Mouse (Mus musculus): ENCODE results near the gene Lbhd2. TPM values are rescaled to one million over a fixed set of nuclear protein-coding genes. Genes with fewer than 3 reads are reported as not detected.

Gene Lbhd2
- 1 to 10 TPM; 1.4 to 4.0 TPM for total RNA-seq (2021)

GRCm38 (mm10) chr12:111406622-111407021, at the start of gene Lbhd2:
Gene Lbhd2 (plus strand): TSS chr12:111406809.
- no peak for DNase-seq
- intact Hi-C loops (cut with DNase I) = no loop called here

- intact Hi-C loops (cut with DNase I) = no loop called here
- peak; percentile 71 for DNase-seq
Observed at GRCm38 (mm10) chr12:111360671-111361070, 45.9 kb upstream of the Lbhd2 start.

- intact Hi-C loops (cut with DNase I) = no loop called here
- DNase-seq = no peak
Observed at GRCm38 (mm10) chr12:111361319-111362098, 45.1 kb upstream of the Lbhd2 start.

DNA sequence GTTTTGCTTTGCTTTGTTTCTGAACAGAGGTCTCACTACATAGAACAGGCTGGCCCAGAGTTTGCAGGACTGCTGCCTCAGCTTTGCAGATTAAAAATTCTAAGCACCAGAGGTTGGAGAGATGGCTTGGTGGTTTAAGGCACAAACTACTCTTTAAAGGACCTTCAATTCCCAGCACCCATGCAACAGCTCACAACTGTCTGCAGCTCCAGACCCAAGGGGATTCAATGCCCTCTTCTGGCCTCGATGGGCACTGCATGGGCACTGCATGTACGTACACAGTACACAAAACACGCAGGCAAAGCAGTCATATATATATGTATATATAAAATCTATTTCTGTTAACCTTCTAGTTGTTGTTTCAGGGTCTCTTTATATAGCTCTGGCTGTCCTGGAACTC, 42.4 kb upstream of the Lbhd2 start:
- intact Hi-C loops (cut with DNase I) = no loop called here

GRCm38 (mm10) chr12:111367065-111367464, 39.5 kb upstream of the Lbhd2 start:
- no peak for DNase-seq
- intact Hi-C loops (cut with DNase I) = no loop called here

More for the DNA sequence above, 42.4 kb upstream of the Lbhd2 start:
- no peak for DNase-seq

DNA sequence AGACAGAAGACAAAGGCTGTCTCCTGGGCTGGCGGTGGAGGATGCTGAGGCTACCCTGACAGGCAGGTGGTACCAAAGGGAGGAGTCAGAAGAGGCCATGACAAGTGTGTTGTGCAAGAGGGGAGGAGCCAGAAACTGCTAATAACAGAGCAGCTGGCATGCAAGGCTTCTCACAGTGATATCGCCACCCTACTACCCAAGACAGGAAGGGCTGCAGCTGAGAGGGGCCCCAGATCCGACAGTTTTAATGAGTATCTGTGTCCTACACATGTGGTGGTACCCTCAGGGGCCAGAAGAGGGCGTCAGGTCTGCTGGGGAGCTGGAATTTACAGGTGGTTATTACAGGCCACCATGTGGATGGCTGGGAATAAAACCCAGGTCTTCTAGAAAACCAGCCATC, 36.4 kb upstream of the Lbhd2 start:
- intact Hi-C loops (cut with DNase I) = no loop called here
- DNase-seq = no peak

GRCm38 (mm10) chr12:111371905-111372304, 34.7 kb upstream of the Lbhd2 start:
- no peak for DNase-seq
- intact Hi-C loops (cut with DNase I) = no loop called here

- intact Hi-C loops (cut with DNase I) = no loop called here
Observed at GRCm38 (mm10) chr12:111373411-111373810, 33.2 kb upstream of the Lbhd2 start.

GRCm38 (mm10) chr12:111374727-111375126, 31.9 kb upstream of the Lbhd2 start:
- intact Hi-C loops (cut with DNase I) = no loop called here
- DNase-seq = no peak

More at GRCm38 (mm10) chr12:111373411-111373810, 33.2 kb upstream of the Lbhd2 start:
- no peak for DNase-seq

DNA sequence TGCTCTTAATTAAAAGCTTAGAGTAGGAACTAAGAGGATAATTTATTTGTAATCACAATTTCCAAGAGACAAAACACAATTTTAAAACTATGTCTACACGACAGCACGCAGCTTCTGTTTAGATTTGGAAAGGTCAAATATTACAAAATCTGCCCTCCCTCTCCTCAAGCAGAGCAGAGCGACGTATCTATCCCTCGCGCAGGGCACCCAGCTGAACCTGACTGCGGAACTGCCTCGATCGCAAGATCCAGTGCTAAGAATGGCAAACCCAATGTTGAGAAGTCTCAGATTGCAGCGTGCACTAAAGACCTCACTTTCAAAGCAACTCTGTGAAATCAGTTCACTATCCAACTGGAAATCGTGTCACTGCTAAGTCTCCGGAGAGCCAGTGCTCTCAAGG, 31.1 kb upstream of the Lbhd2 start:
- no peak for DNase-seq
- intact Hi-C loops (cut with DNase I) = no loop called here

DNA sequence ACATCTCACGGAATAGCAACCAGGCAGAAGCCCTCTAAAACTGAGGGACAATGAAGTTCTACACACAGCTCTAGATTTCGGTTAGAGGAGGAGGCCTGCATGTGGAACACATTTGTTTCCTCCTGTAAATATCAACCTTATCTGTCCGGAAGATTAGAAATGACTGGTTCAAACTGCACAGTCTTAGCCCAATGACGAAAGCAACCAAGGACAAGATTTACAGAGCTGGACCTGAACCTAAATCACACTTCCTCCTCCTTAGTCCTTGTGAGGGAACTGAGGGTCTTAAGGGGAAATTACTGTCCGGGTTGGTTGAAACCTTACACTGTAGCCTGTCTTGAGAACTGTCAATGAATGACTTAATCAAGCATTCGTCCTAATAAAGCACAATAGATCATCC, 30.6 kb upstream of the Lbhd2 start:
- intact Hi-C loops (cut with DNase I) = no loop called here
- DNase-seq = no peak

DNA sequence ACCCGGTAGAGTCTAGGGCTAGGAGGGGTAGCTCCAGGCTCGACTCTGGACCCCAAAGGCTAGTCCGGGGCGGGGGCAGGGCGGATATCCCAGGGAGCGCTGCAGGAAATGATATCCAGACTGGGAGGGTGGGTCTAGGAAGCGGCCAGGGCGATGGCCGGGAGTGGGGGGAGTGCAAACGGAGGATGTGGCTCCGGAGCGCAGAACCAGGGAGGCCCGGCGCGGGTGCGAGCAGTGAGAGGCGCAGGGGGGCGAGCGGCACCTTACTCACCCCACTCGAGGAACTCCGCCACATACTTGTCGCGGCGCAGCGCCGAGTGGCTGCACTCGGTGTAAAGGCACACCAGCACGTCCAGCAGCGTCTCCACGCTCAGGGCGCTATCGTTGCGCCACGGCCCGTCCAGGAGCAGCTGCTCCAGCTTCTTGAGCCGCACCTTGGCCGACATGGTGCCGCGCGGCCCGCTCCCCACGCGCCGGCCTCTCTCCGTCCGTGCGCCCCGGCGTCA, 29.7 kb upstream of the Lbhd2 start:
- intact Hi-C loops (cut with DNase I) = no loop called here

DNA sequence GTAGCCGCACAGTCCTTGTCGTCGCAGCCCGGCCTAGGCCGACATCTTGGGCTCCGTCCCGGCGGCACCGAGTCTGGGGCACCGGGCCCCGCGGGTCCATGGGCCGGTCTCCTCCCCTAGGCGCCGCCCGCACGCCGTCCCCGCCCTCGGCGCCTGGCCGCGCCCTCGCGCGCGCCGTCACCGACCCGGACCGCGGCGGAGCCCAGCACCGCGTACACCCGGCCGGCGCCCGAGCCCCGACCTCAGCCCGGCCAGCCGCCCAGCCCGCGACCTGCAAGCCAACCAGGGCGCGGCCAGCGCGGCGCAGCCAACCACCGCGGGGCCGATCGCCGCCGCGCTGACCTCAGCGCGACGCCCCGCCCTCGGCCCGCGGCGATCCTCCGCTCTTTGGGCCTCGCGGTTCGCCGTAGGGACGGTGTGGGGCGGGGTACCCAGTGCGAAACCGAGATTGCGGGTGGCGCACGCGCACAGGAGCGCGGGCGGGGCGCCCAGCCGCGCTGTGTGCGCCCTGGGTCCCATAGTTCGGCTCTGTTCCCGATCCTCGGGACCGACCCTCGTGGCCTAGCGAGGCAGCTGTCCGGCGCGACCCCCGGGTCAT, 29.1 kb upstream of the Lbhd2 start, which contains the start of gene Cdc42bpb:
Gene Cdc42bpb, minus strand, starts transcription at position 343 of the 598 bp plus-strand sequence.
- intact Hi-C loops (cut with DNase I) = no loop called here
- DNase-seq = peak; percentile 95

More for the DNA sequence above, 29.7 kb upstream of the Lbhd2 start:
- DNase-seq = peak; percentile 49

DNA sequence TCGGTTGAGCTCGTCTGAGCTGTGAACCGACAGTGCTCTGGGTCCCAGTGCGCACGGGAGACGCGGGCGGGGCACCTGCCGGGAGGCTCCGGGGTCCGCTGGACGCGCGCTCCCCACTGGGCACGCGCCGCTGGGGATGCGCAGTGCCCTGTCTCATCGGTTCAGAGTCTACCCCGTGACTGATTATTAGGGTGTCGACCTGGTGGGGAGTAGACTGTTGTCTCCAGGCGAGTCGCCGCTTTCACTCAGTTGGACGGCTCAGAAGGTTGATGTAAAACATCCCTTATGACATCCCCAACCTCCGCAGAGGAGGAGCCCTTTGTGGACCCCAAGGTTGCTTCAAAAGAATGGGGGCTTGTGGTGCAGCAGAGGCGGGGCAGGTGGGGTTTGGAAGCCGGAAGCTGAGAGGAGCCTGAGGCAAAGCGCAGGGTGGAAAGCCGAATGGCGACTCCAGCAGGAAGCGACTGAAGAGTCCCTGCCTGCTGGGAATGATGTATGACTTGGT, 28.6 kb upstream of the Lbhd2 start:
- DNase-seq = peak; percentile 51
- intact Hi-C loops (cut with DNase I) = no loop called here

DNA sequence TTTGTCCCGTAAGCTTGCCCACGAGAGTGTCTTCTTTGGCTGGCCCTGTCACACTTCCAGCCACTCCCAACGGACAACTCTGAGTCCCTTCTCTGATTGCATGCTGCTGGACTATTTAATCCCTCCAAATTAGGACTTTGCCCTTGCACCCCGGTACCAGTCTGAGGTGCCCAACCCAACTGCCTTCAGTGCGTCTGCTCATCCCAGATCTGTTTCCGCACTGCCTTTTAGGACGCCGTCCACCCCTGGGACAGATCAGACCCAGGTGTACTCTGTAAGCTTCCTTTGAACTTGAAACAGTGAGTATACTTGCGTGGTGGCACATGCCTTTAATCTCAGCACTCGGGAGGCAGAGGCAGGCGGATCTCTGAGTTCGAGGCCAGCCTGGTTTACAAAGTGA, 27.8 kb upstream of the Lbhd2 start:
- intact Hi-C loops (cut with DNase I) = no loop called here
- no peak for DNase-seq

- no peak for DNase-seq
- intact Hi-C loops (cut with DNase I) = no loop called here
Observed at GRCm38 (mm10) chr12:111385883-111386641, 20.5 kb upstream of the Lbhd2 start.

- intact Hi-C loops (cut with DNase I) = no loop called here
- no peak for DNase-seq
Observed at GRCm38 (mm10) chr12:111386642-111387120, 19.9 kb upstream of the Lbhd2 start.

DNA sequence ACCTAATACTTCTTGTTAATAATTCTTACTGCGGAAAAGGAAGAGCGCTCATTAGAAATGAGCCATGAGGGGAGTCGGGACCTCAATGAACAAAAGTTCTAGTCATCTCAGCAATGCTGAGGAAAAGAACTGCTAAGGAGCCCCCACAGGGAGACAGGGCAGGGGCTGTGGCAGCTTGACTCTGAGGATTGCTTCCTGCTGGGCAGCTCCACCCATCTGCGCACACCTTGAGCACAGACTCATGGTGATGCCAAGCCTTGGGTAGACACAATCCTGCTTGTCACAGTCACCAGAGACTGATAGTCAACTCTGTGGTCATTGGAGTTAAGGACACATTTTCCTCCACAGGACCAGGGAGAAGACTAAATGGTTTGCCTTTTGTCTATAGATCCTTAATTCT, 19.5 kb upstream of the Lbhd2 start:
- intact Hi-C loops (cut with DNase I) = no loop called here

DNA sequence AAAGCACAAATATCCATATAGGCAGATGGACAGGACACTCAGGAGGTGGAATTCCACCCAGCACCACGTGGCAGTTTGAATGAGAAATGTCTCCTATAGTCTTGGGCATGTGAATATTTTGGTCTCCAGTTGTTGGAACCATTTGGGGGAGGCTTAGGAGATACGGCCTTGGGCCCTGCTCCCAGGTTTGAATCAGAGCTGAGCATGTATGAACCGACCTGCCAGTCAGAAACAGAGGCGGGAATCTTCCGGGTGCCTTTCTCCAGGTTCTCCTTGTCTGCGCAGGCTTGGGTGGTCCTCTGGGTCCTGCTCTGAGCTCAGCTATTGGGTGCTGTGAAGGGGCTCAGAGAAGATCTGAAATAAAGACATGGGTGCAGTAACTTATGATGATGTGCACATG, 12.6 kb upstream of the Lbhd2 start:
- intact Hi-C loops (cut with DNase I) = no loop called here
- DNase-seq = no peak

More for the DNA sequence above, 19.5 kb upstream of the Lbhd2 start:
- no peak for DNase-seq

- intact Hi-C loops (cut with DNase I) = no loop called here
- DNase-seq = no peak
Observed at GRCm38 (mm10) chr12:111396997-111397396, 9.6 kb upstream of the Lbhd2 start.

Data from left cerebral cortex, postnatal 4 days (tissue).